19 mouse cellular contexts compared by ENCODE assay signal in genomic region chr8:117112261-117112660, GRCm38 (mm10). TPM values are rescaled to one million over a fixed set of nuclear protein-coding genes. Genes with fewer than 3 reads are reported as not detected.
DNase-seq lines count a peak whose midpoint lies in the region; ATAC-seq lines count a peak whose summit lies in the region.
"Had no signal": no experiment of that assay in that cellular context is flagged by ENCODE, and none has a peak within 500 bp of the region (broad histone marks: within the 10 kb centered on the region; RNA-seq: fewer than 3 reads in every experiment).

No protein-coding gene starts in this region.

- H3K9me3 ChIP-seq in embryonic facial prominence, embryonic 15.5 days (replicated peaks), result no peaks in the 10 kb centered on the region
- no peaks in the 10 kb centered on the region for H3K9me3 ChIP-seq in stomach, embryonic 14.5 days (ENCODE audit: control insufficient read depth, low read depth, low read length)
- H3K9me3 ChIP-seq: midbrain, embryonic 13.5 days had no signal

- WGBS in embryonic facial prominence, embryonic 15.5 days, result 46% methylated on average over 8 of the region's 8 CpGs
- WGBS in stomach, embryonic 14.5 days, result 51% methylated on average over 8 of the region's 8 CpGs

- peak; percentile 62 to 77 for DNase-seq in lung, adult 18-20 months
- no peak for DNase-seq in lung, postnatal 4 days
- DNase-seq in A20 (ENCODE audit: low read depth, low spot score), result peak; percentile 11
- no peak for DNase-seq in cerebellum, adult 11-12 months
- DNase-seq: cerebellum, postnatal 10 days; kidney, adult 18-20 months; kidney, postnatal 14 days; layer of hippocampus, postnatal 36 days; retina, postnatal 1 day had no signal

- no peak overlapping the region for H3K27ac ChIP-seq in embryonic facial prominence, embryonic 15.5 days (replicated peaks)
- no peak overlapping the region for H3K27ac ChIP-seq in stomach, embryonic 14.5 days (ENCODE audit: low read length)
- H3K27ac ChIP-seq: hindbrain, embryonic 14.5 days; limb, embryonic 12.5 days; liver, embryonic 14.5 days; midbrain, embryonic 13.5 days had no signal

- H3K4me1 ChIP-seq in embryonic facial prominence, embryonic 15.5 days, result peaks cover 15% of the 10 kb centered on the region
- H3K4me1 ChIP-seq in stomach, embryonic 14.5 days (ENCODE audit: control insufficient read depth, insufficient read depth, low read length), result peaks cover 9% of the 10 kb centered on the region; the same call in 1 of the 2 replicates

- H3K4me3 ChIP-seq in embryonic facial prominence, embryonic 15.5 days (replicated peaks), result no peak overlapping the region
- no peak overlapping the region for H3K4me3 ChIP-seq in stomach, embryonic 14.5 days (ENCODE audit: low read depth, low read length)
- H3K4me3 ChIP-seq: limb, embryonic 12.5 days; midbrain, embryonic 13.5 days; myocyte had no signal

- H3K27me3 ChIP-seq in embryonic facial prominence, embryonic 15.5 days, result no peaks in the 10 kb centered on the region
- no peaks in the 10 kb centered on the region for H3K27me3 ChIP-seq in stomach, embryonic 14.5 days (ENCODE audit: control insufficient read depth, insufficient read depth, low read length)
- H3K27me3 ChIP-seq: limb, embryonic 12.5 days; midbrain, embryonic 13.5 days had no signal

- no peak overlapping the region for H3K4me2 ChIP-seq in embryonic facial prominence, embryonic 15.5 days (replicated peaks)
- no peak overlapping the region for H3K4me2 ChIP-seq in stomach, embryonic 14.5 days (replicated peaks; ENCODE audit: low read depth, low read length)
- H3K4me2 ChIP-seq: hindbrain, embryonic 14.5 days; limb, embryonic 12.5 days; midbrain, embryonic 13.5 days had no signal

- H3K9ac ChIP-seq in embryonic facial prominence, embryonic 15.5 days, result no peak overlapping the region
- H3K9ac ChIP-seq in stomach, embryonic 14.5 days (replicated peaks; ENCODE audit: low read depth, low read length), result no peak overlapping the region
- H3K9ac ChIP-seq: hindbrain, embryonic 14.5 days; limb, embryonic 12.5 days; liver, embryonic 14.5 days; midbrain, embryonic 13.5 days had no signal

- ATAC-seq in embryonic facial prominence, embryonic 15.5 days (ENCODE audit: insufficient number of reproducible peaks, low FRiP score, low TSS enrichment, low read depth), result 0 out of 2 replicates have a peak, but pooled peaks have one; percentile 58
- ATAC-seq in stomach, embryonic 14.5 days (ENCODE audit: insufficient number of reproducible peaks, insufficient read depth, low FRiP score, low read depth), result peak; percentile 77
- ATAC-seq in granulocyte monocyte progenitor cell, adult 5-6 weeks (replicated peaks; ENCODE audit: poor library complexity, severe bottlenecking), result no peak
- ATAC-seq: midbrain, embryonic 13.5 days had no signal

- H3K36me3 ChIP-seq in embryonic facial prominence, embryonic 15.5 days, result no peaks in the 10 kb centered on the region
- no peaks in the 10 kb centered on the region for H3K36me3 ChIP-seq in stomach, embryonic 14.5 days (ENCODE audit: control insufficient read depth, insufficient read depth, low read length)
- H3K36me3 ChIP-seq: limb, embryonic 12.5 days; midbrain, embryonic 13.5 days had no signal

RNA-seq across cellular contexts. Expression of gene Bco1, which starts 16.6 kb away (rescaled TPM):
- 0.29 and 0.37 TPM in 2 replicates for polyA plus RNA-seq in embryonic facial prominence, embryonic 15.5 days (2015; fragmentation: Nextera tagmentation; extraction: Ambion mirVana)
- polyA plus RNA-seq in stomach, embryonic 14.5 days (2014; fragmentation: Nextera tagmentation; extraction: Ambion mirVana), result 0.38 and 0.82 TPM in 2 replicates
- 0.47 and 0.49 TPM in 2 replicates for total RNA-seq in granulocyte monocyte progenitor cell, adult 5-6 weeks (2014; fragmentation: Nextera tagmentation)
- total RNA-seq in granulocyte monocyte progenitor cell, adult 5-6 weeks (2017), result 1.1 and 2.3 TPM in 2 replicates
- total RNA-seq: gastrocnemius, adult 8-10 months; neutrophil, adult 5-6 weeks had no signal

RNA-seq across cellular contexts. Expression of gene Pkd1l2, which starts 30.0 kb away (rescaled TPM):
- 0.16 and 0.31 TPM in 2 replicates for polyA plus RNA-seq in embryonic facial prominence, embryonic 15.5 days (2015; fragmentation: Nextera tagmentation; extraction: Ambion mirVana)
- polyA plus RNA-seq in stomach, embryonic 14.5 days (2014; fragmentation: Nextera tagmentation; extraction: Ambion mirVana), result not detected in 2 replicates
- total RNA-seq in granulocyte monocyte progenitor cell, adult 5-6 weeks (2014; fragmentation: Nextera tagmentation), result not detected in 2 replicates
- not detected in 2 replicates for total RNA-seq in granulocyte monocyte progenitor cell, adult 5-6 weeks (2017)
- polyA plus RNA-seq: limb, embryonic 12.5 days; liver, embryonic 14.5 days; midbrain, embryonic 13.5 days had no signal

RNA-seq across cellular contexts. Expression of gene Gan, which starts 45.7 kb away (rescaled TPM):
- 2.9 and 3.3 TPM in 2 replicates for polyA plus RNA-seq in embryonic facial prominence, embryonic 15.5 days (2015; fragmentation: Nextera tagmentation; extraction: Ambion mirVana)
- 3.9 and 4.2 TPM in 2 replicates for polyA plus RNA-seq in stomach, embryonic 14.5 days (2014; fragmentation: Nextera tagmentation; extraction: Ambion mirVana)
- 5.9 and 7.6 TPM in 2 replicates for total RNA-seq in granulocyte monocyte progenitor cell, adult 5-6 weeks (2014; fragmentation: Nextera tagmentation)
- total RNA-seq in granulocyte monocyte progenitor cell, adult 5-6 weeks (2017), result 3.4 and 6.4 TPM in 2 replicates

Comparison
In these comparisons a context has a peak if more than half of its experiments do, and no peak if none do; other contexts are left out.
1. DNase-seq: peak in lung, adult 18-20 months (2 of 2) and A20 (single experiment); none in lung, postnatal 4 days (0 of 2) and cerebellum, adult 11-12 months (single experiment).